Mouse (Mus musculus): ENCODE results near the gene Ccdc186. TPM values are rescaled to one million over a fixed set of nuclear protein-coding genes. Genes with fewer than 3 reads are reported as not detected.

Gene Ccdc186
- total and polyA plus RNA-seq, 3 experiments = 2.2 to 7.5 (median 3.4) TPM

- in situ Hi-C loops (cut with MboI; ENCODE audit: low pct_ligation_motif_present, low pct_unique_long_range_greater_than_20kb, low sequenced_read_pairs) (no loop called here), dilution Hi-C loops (cut with MboI; ENCODE audit: extremely low pct_ligation_motif_present, extremely low pct_unique_long_range_greater_than_20kb, low sequenced_read_pairs) (no loop called here)
- no peak for TF ChIP-seq ZC3H11A (IDR thresholded peaks at IDR 0.05; ENCODE audit: low read depth, low read length)
- TF ChIP-seq E2F4 (IDR thresholded peaks at IDR 0.05; ENCODE audit: insufficient replicate concordance, low read depth, low read length) = no peak
- TF ChIP-seq POLR2AphosphoS2 (IDR thresholded peaks at IDR 0.05; ENCODE audit: low read depth, low read length) = no peak
- TF ChIP-seq POLR2A (IDR thresholded peaks at IDR 0.05; ENCODE audit: low read depth, low read length) = no peak
- TF ChIP-seq USF2 (conservative IDR thresholded peaks at IDR 0.05; ENCODE audit: low read depth, low read length) = no peak
- TF ChIP-seq TBP (conservative IDR thresholded peaks at IDR 0.05; ENCODE audit: low read depth, low read length) = no peak
- no peak for TF ChIP-seq RAD21 (IDR thresholded peaks at IDR 0.05; ENCODE audit: low read depth, low read length)
- TF ChIP-seq ZNF384 (IDR thresholded peaks at IDR 0.05; ENCODE audit: low read depth, low read length) = no peak
- no peak for TF ChIP-seq MYC (IDR thresholded peaks at IDR 0.05; ENCODE audit: low read depth, low read length)
- no peak for TF ChIP-seq HCFC1 (IDR thresholded peaks at IDR 0.05; ENCODE audit: low read depth, low read length)
- TF ChIP-seq KAT2A (IDR thresholded peaks at IDR 0.05; ENCODE audit: insufficient replicate concordance, low read length) = no peak
- TF ChIP-seq ELF1 (IDR thresholded peaks at IDR 0.05; ENCODE audit: low read depth, low read length) = no peak
- Histone ChIP-seq H3K27me3 (replicated peaks) (no peaks in the 10 kb centered on the region), H3K4me1 (ENCODE audit: control insufficient read depth in 1 of 2, insufficient read depth in 2 of 2) (no peaks in the 10 kb centered on the region), H3K4me3 (replicated peaks in 1 of 3; ENCODE audit: low read depth in 2 of 3, low read length in 2 of 3, poor library complexity in 1 of 3) (no peak overlapping the region), H3K79me2 (replicated peaks; ENCODE audit: control insufficient read depth, extremely low read depth, insufficient read depth, poor library complexity, severe bottlenecking) (no peaks in the 10 kb centered on the region), H3K36me3 (replicated peaks in 1 of 2; ENCODE audit: control insufficient read depth in 1 of 2, insufficient read depth in 1 of 2, low read length in 1 of 2) (no peaks in the 10 kb centered on the region), H3K4me2 (ENCODE audit: insufficient read depth, low read depth, poor library complexity, severe bottlenecking) (no peak overlapping the region), H3K9me3 (replicated peaks; ENCODE audit: low read length) (no peaks in the 10 kb centered on the region), H3K9ac (ENCODE audit: insufficient read depth, low read depth) (no peak overlapping the region), H3K27ac (ENCODE audit: insufficient read depth, low read depth) (no peak overlapping the region)
- no peak for DNase-seq (ENCODE audit: extremely low read depth)
These were observed 13.3 kb upstream of the Ccdc186 start for GRCm38 (mm10) chr19:56835340-56835739.

GRCm38 (mm10) chr19:56830163-56830562 is 8.2 kb upstream of the Ccdc186 start:
- no peaks in the 10 kb centered on the region for H3K27me3 ChIP-seq (replicated peaks)

More at GRCm38 (mm10) chr19:56830163-56830562, 8.2 kb upstream of the Ccdc186 start:
- Histone ChIP-seq H3K4me1 (ENCODE audit: control insufficient read depth in 1 of 2, insufficient read depth in 2 of 2) (no peaks in the 10 kb centered on the region), H3K36me3 (replicated peaks in 1 of 2; ENCODE audit: control insufficient read depth in 1 of 2, insufficient read depth in 1 of 2, low read length in 1 of 2) (no peaks in the 10 kb centered on the region), H3K4me2 (ENCODE audit: insufficient read depth, low read depth, poor library complexity, severe bottlenecking) (no peak overlapping the region), H3K9ac (ENCODE audit: insufficient read depth, low read depth) (no peak overlapping the region), H3K27ac (ENCODE audit: insufficient read depth, low read depth) (no peak overlapping the region), H3K79me2 (replicated peaks; ENCODE audit: control insufficient read depth, extremely low read depth, insufficient read depth, poor library complexity, severe bottlenecking) (no peaks in the 10 kb centered on the region), H3K4me3 (replicated peaks in 1 of 3; ENCODE audit: low read depth in 2 of 3, low read length in 2 of 3, poor library complexity in 1 of 3) (no peak overlapping the region), H3K9me3 (replicated peaks; ENCODE audit: low read length) (no peaks in the 10 kb centered on the region)
- in situ Hi-C loops (cut with MboI; ENCODE audit: low pct_ligation_motif_present, low pct_unique_long_range_greater_than_20kb, low sequenced_read_pairs) = no loop called here
- TF ChIP-seq NELFE (IDR thresholded peaks at IDR 0.05; ENCODE audit: low read depth, low read length) (no peak), ZMIZ1 (IDR thresholded peaks at IDR 0.05; ENCODE audit: low read depth, low read length) (no peak), ETS1 (conservative IDR thresholded peaks at IDR 0.05; ENCODE audit: low read depth, low read length) (no peak), SIN3A (IDR thresholded peaks at IDR 0.05; ENCODE audit: low read length) (no peak), NRF1 (IDR thresholded peaks at IDR 0.05; ENCODE audit: low read depth, low read length) (no peak), GABPA (IDR thresholded peaks at IDR 0.05; ENCODE audit: insufficient replicate concordance, low read depth, low read length) (no peak), USF2 (conservative IDR thresholded peaks at IDR 0.05; ENCODE audit: low read depth, low read length) (no peak), MYC (IDR thresholded peaks at IDR 0.05; ENCODE audit: low read depth, low read length) (no peak), CHD1 (IDR thresholded peaks at IDR 0.05; ENCODE audit: low read depth, low read length) (no peak), JUND (conservative IDR thresholded peaks at IDR 0.05; ENCODE audit: low read depth, low read length) (no peak), KAT2A (IDR thresholded peaks at IDR 0.05; ENCODE audit: insufficient replicate concordance, low read length) (no peak), EP300 (IDR thresholded peaks at IDR 0.05; ENCODE audit: low read length) (no peak), TBP (conservative IDR thresholded peaks at IDR 0.05; ENCODE audit: low read depth, low read length) (no peak), ZNF384 (IDR thresholded peaks at IDR 0.05; ENCODE audit: low read depth, low read length) (no peak), CHD2 (IDR thresholded peaks at IDR 0.05; ENCODE audit: low read length) (no peak), BHLHE40 (IDR thresholded peaks at IDR 0.05; ENCODE audit: low read depth, low read length) (no peak)
- dilution Hi-C loops (cut with MboI; ENCODE audit: extremely low pct_ligation_motif_present, extremely low pct_unique_long_range_greater_than_20kb, low sequenced_read_pairs) = no loop called here
- DNase-seq (ENCODE audit: extremely low read depth) = no peak

All from CH12.LX (cell line).